8 mouse cellular contexts compared by ENCODE assay signal in genomic region chr9:107542352-107542686, GRCm38 (mm10). TPM values are rescaled to one million over a fixed set of nuclear protein-coding genes. Genes with fewer than 3 reads are reported as not detected.
DNase-seq lines count a peak whose midpoint lies in the region; ATAC-seq and TF ChIP-seq lines count a peak whose summit lies in the region.

No protein-coding gene starts in this region.

- no peak for ATAC-seq in embryonic facial prominence, embryonic 13.5 days (ENCODE audit: insufficient number of reproducible peaks, insufficient read depth, low FRiP score, low TSS enrichment, low read depth)
- ATAC-seq in neural tube, embryonic 13.5 days (ENCODE audit: low read depth): peak; percentile 16

- H3K27me3 ChIP-seq in embryonic facial prominence, embryonic 13.5 days: no peaks in the 10 kb centered on the region
- H3K27me3 ChIP-seq in limb, embryonic 10.5 days (ENCODE audit: low read depth, poor library complexity, severe bottlenecking): no peaks in the 10 kb centered on the region
- H3K27me3 ChIP-seq in neural tube, embryonic 13.5 days: no peaks in the 10 kb centered on the region

- H3K4me1 ChIP-seq in embryonic facial prominence, embryonic 13.5 days: peaks cover 45% of the 10 kb centered on the region
- H3K4me1 ChIP-seq in limb, embryonic 10.5 days: peaks cover 48% of the 10 kb centered on the region
- H3K4me1 ChIP-seq in neural tube, embryonic 13.5 days (replicated peaks): peaks cover 59% of the 10 kb centered on the region

- no peak for TF ChIP-seq CTCF in layer of hippocampus, adult 2 months (conservative IDR thresholded peaks at IDR 0.05)

- no peak for DNase-seq in layer of hippocampus, adult 2 months (ENCODE audit: low spot score in 2 of 2)
- DNase-seq in layer of hippocampus, adult 18-20 months (ENCODE audit: low spot score in 2 of 2): no peak
- DNase-seq in limb, embryonic 10.5 days (ENCODE audit: low spot score): no peak
- DNase-seq in left cerebral cortex, adult 18-20 months (ENCODE audit: low spot score in 2 of 2): no peak
- no peak for DNase-seq in gastrocnemius, postnatal 36 days
- no peak for DNase-seq in thymus, postnatal 25 days

- peaks cover 50% of the 10 kb centered on the region for H3K36me3 ChIP-seq in embryonic facial prominence, embryonic 13.5 days
- H3K36me3 ChIP-seq in limb, embryonic 10.5 days: peaks cover 54% of the 10 kb centered on the region
- H3K36me3 ChIP-seq in neural tube, embryonic 13.5 days: peaks cover 50% of the 10 kb centered on the region

- intact Hi-C loops in gastrocnemius, postnatal 36 days (cut with DNase I): no loop called here

- H3K9me3 ChIP-seq in embryonic facial prominence, embryonic 13.5 days: no peaks in the 10 kb centered on the region
- H3K9me3 ChIP-seq in limb, embryonic 10.5 days (replicated peaks): no peaks in the 10 kb centered on the region
- no peaks in the 10 kb centered on the region for H3K9me3 ChIP-seq in neural tube, embryonic 13.5 days

- H3K4me3 ChIP-seq in layer of hippocampus, adult 2 months: peak overlapping the region; percentile 70
- peak overlapping the region; percentile 69 for H3K4me3 ChIP-seq in embryonic facial prominence, embryonic 13.5 days
- H3K4me3 ChIP-seq in limb, embryonic 10.5 days: peak overlapping the region; percentile 68
- H3K4me3 ChIP-seq in neural tube, embryonic 13.5 days: peak overlapping the region; percentile 65

- peak overlapping the region; percentile 79 for H3K4me2 ChIP-seq in embryonic facial prominence, embryonic 13.5 days
- H3K4me2 ChIP-seq in neural tube, embryonic 13.5 days: peak overlapping the region; percentile 91

- peak overlapping the region; percentile 76 for H3K9ac ChIP-seq in embryonic facial prominence, embryonic 13.5 days
- peak overlapping the region; percentile 82 for H3K9ac ChIP-seq in neural tube, embryonic 13.5 days

- H3K27ac ChIP-seq in layer of hippocampus, adult 2 months: peak overlapping the region; percentile 88
- H3K27ac ChIP-seq in embryonic facial prominence, embryonic 13.5 days: 0 out of 2 replicates have a peak overlapping the region, but pooled peaks have one; percentile 39
- H3K27ac ChIP-seq in limb, embryonic 10.5 days: peak overlapping the region; percentile 75
- peak overlapping the region; percentile 61; the same call in 1 of the 2 replicates for H3K27ac ChIP-seq in neural tube, embryonic 13.5 days (replicated peaks)

- 1% methylated on average over 11 of the region's 11 CpGs for WGBS in embryonic facial prominence, embryonic 13.5 days
- under 1% methylated on average over 11 of the region's 11 CpGs for WGBS in limb, embryonic 10.5 days
- WGBS in neural tube, embryonic 13.5 days: 2% methylated on average over 11 of the region's 11 CpGs

RNA-seq across cellular contexts. Expression of gene Nprl2, which starts 0.3 kb away (rescaled TPM):
- 10 to 100 TPM; 44.2 to 45.2 TPM for total RNA-seq in layer of hippocampus, adult 2 months (2021)
- 10 to 100 TPM; 40.6 to 44.5 TPM for total RNA-seq in layer of hippocampus, adult 18-20 months (2021)
- polyA plus RNA-seq in embryonic facial prominence, embryonic 13.5 days (2015; fragmentation: Nextera tagmentation; extraction: Ambion mirVana): 44.3 and 47.2 TPM in 2 replicates
- polyA plus RNA-seq in limb, embryonic 10.5 days (2016; fragmentation: Nextera tagmentation; extraction: Ambion mirVana): 34.0 and 37.3 TPM in 2 replicates
- 66.7 and 73.7 TPM in 2 replicates for polyA plus RNA-seq in neural tube, embryonic 13.5 days (2015; fragmentation: Nextera tagmentation; extraction: Ambion mirVana)
- total RNA-seq in left cerebral cortex, adult 18-20 months (2021): 10 to 100 TPM; 42.2 to 43.6 TPM
- 10 to 100 TPM in 1 of 2 experiments, 1 to 10 TPM in 1; 9.1 to 11.6 TPM for total RNA-seq in gastrocnemius, postnatal 36 days (2021)

RNA-seq across cellular contexts. Expression of gene Cyb561d2, which starts 0.3 kb away (rescaled TPM):
- total RNA-seq in layer of hippocampus, adult 2 months (2021): 10 to 100 TPM; 13.8 to 15.3 TPM
- total RNA-seq in layer of hippocampus, adult 18-20 months (2021): 10 to 100 TPM; 15.4 to 17.2 TPM
- 21.8 and 26.1 TPM in 2 replicates for polyA plus RNA-seq in embryonic facial prominence, embryonic 13.5 days (2015; fragmentation: Nextera tagmentation; extraction: Ambion mirVana)
- 13.2 and 15.8 TPM in 2 replicates for polyA plus RNA-seq in limb, embryonic 10.5 days (2016; fragmentation: Nextera tagmentation; extraction: Ambion mirVana)
- polyA plus RNA-seq in neural tube, embryonic 13.5 days (2015; fragmentation: Nextera tagmentation; extraction: Ambion mirVana): 33.0 and 40.1 TPM in 2 replicates
- total RNA-seq in left cerebral cortex, adult 18-20 months (2021): 10 to 100 TPM; 14.3 to 16.2 TPM
- 1 to 10 TPM; 2.3 to 3.4 TPM for total RNA-seq in gastrocnemius, postnatal 36 days (2021)

RNA-seq across cellular contexts. Expression of gene Zmynd10, which starts 4.8 kb away (rescaled TPM):
- total RNA-seq in layer of hippocampus, adult 2 months (2021): 1 to 10 TPM; 4.7 to 5.7 TPM
- total RNA-seq in layer of hippocampus, adult 18-20 months (2021): 1 to 10 TPM; 5.7 to 6.2 TPM
- 2.1 and 2.2 TPM in 2 replicates for polyA plus RNA-seq in embryonic facial prominence, embryonic 13.5 days (2015; fragmentation: Nextera tagmentation; extraction: Ambion mirVana)
- 0.25 and 0.33 TPM in 2 replicates for polyA plus RNA-seq in limb, embryonic 10.5 days (2016; fragmentation: Nextera tagmentation; extraction: Ambion mirVana)
- 1.2 and 1.3 TPM in 2 replicates for polyA plus RNA-seq in neural tube, embryonic 13.5 days (2015; fragmentation: Nextera tagmentation; extraction: Ambion mirVana)
- 1 to 10 TPM; 6.1 to 7.2 TPM for total RNA-seq in left cerebral cortex, adult 18-20 months (2021)
- not detected for total RNA-seq in gastrocnemius, postnatal 36 days (2021)

RNA-seq across cellular contexts. Expression of gene Tmem115, which starts 8.6 kb away (rescaled TPM):
- 10 to 100 TPM; 35.8 to 41.0 TPM for total RNA-seq in layer of hippocampus, adult 2 months (2021)
- total RNA-seq in layer of hippocampus, adult 18-20 months (2021): 10 to 100 TPM; 41.7 to 42.3 TPM
- polyA plus RNA-seq in embryonic facial prominence, embryonic 13.5 days (2015; fragmentation: Nextera tagmentation; extraction: Ambion mirVana): 46.2 and 46.9 TPM in 2 replicates
- polyA plus RNA-seq in limb, embryonic 10.5 days (2016; fragmentation: Nextera tagmentation; extraction: Ambion mirVana): 41.3 and 43.5 TPM in 2 replicates
- 43.4 and 44.4 TPM in 2 replicates for polyA plus RNA-seq in neural tube, embryonic 13.5 days (2015; fragmentation: Nextera tagmentation; extraction: Ambion mirVana)
- 10 to 100 TPM; 36.0 to 38.5 TPM for total RNA-seq in left cerebral cortex, adult 18-20 months (2021)
- 10 to 100 TPM; 13.3 to 14.3 TPM for total RNA-seq in gastrocnemius, postnatal 36 days (2021)

RNA-seq across cellular contexts. Expression of gene Rassf1, which starts 9.0 kb away (rescaled TPM):
- total RNA-seq in layer of hippocampus, adult 2 months (2021): 10 to 100 TPM; 16.2 to 17.6 TPM
- total RNA-seq in layer of hippocampus, adult 18-20 months (2021): 10 to 100 TPM; 16.3 to 18.1 TPM
- 65.2 and 68.5 TPM in 2 replicates for polyA plus RNA-seq in embryonic facial prominence, embryonic 13.5 days (2015; fragmentation: Nextera tagmentation; extraction: Ambion mirVana)
- polyA plus RNA-seq in limb, embryonic 10.5 days (2016; fragmentation: Nextera tagmentation; extraction: Ambion mirVana): 55.3 and 57.4 TPM in 2 replicates
- polyA plus RNA-seq in neural tube, embryonic 13.5 days (2015; fragmentation: Nextera tagmentation; extraction: Ambion mirVana): 35.4 and 39.0 TPM in 2 replicates
- total RNA-seq in left cerebral cortex, adult 18-20 months (2021): 10 to 100 TPM; 19.5 to 20.3 TPM
- total RNA-seq in gastrocnemius, postnatal 36 days (2021): 10 to 100 TPM; 10.4 to 14.9 TPM

Comparison
In these comparisons a context has a peak if more than half of its experiments do, and no peak if none do; other contexts are left out.
1. RNA of gene Zmynd10, which starts 4.8 kb away (total RNA-seq): 6.1 to 7.2 TPM in left cerebral cortex, adult 18-20 months, 5.7 to 6.2 TPM in layer of hippocampus, adult 18-20 months and 4.7 to 5.7 TPM in layer of hippocampus, adult 2 months; not detected in gastrocnemius, postnatal 36 days; every median in the first group is over 4 times any median in the second.
2. Peak in every context shown above with its lines, with median percentiles within 50 percentile points of each other: H3K27ac ChIP-seq and H3K4me3 ChIP-seq.